Mouse (Mus musculus): ENCODE data around the gene Eid3. TPM values are rescaled to one million over a fixed set of nuclear protein-coding genes. Genes with fewer than 3 reads are reported as not detected.

Gene Eid3
- total and polyA plus RNA-seq, 2 experiments, result 0.50 to 2.3 TPM

DNA sequence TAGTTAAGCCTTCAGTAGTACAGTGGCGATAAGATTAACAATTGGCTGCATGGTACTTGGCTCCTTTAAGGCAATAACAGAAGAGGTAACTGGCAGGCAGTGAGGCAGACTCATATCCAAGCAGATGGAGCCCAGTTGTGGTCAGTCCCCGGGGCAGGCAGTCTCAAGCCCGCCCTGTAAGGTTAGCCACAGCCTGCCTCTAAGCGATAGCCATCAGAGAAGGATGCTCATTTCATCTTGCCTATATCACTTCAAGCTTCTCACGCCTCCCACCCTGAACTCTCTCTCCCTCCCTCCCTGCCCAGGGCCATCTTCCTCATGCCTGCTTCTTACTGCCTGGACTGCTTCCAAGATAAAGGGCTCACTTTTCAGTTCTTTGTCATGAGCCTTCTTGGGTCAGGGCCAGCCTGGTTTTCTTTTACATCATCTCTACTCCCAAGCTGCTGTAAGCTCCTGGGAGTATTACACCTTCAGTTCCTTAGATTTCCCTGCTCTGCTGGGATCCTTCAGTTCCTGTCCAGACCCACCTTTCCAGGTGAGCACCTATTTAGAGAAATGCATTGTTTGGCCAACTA, 3.2 kb upstream of the Eid3 start:
- H3K4me3 ChIP-seq (ENCODE audit: insufficient read depth, low read depth, low read length), result no peak overlapping the region
- H3K4me1 ChIP-seq (ENCODE audit: control insufficient read depth, insufficient read depth, low read length), result peaks cover 14% of the 10 kb centered on the region
- H3K27me3 ChIP-seq (ENCODE audit: control insufficient read depth, insufficient read depth, low read length), result no peaks in the 10 kb centered on the region
- H3K36me3 ChIP-seq (ENCODE audit: control insufficient read depth, insufficient read depth, low read length), result peaks cover 26% of the 10 kb centered on the region
- peaks cover 27% of the 10 kb centered on the region for H3K79me2 ChIP-seq (ENCODE audit: control insufficient read depth, insufficient read depth, low read length)
- no peak for DNase-seq (ENCODE audit: extremely low read depth, low read depth, low spot score)
- TF ChIP-seq CTCF (IDR thresholded peaks at IDR 0.05; ENCODE audit: low read depth, low read length) (no peak), POLR2A (IDR thresholded peaks at IDR 0.05; ENCODE audit: extremely low read depth, insufficient read depth, low read length) (no peak)
- no peak overlapping the region for H3K27ac ChIP-seq (replicated peaks; ENCODE audit: insufficient read depth, low read depth, low read length)
- WGBS, result 89% methylated on average over 5 of the region's 5 CpGs
- no peak overlapping the region for H3K9ac ChIP-seq (ENCODE audit: low read depth, low read length)

DNA sequence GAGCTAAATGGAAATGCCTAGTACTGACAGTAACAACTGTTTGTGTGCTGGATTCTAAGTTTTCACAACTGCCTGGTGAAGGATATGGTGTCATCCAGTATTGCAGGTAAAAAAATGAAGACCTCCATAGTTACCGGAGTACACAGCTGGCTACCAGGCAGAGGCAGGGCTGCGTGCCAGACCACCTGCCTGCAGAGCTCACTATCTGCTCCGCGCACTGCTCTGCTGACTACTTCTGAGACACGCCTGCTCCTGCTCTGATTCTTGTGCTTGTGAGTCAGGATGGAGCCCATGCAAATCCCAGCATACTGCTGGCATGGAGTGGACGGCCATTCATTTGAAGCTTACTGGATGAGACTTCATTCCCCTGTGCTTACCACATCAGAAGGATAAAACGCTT, 2.6 kb upstream of the Eid3 start:
- Histone ChIP-seq H3K4me1 (ENCODE audit: control insufficient read depth, insufficient read depth, low read length) (peaks cover 13% of the 10 kb centered on the region; the same call in 1 of the 2 replicates), H3K27ac (replicated peaks; ENCODE audit: insufficient read depth, low read depth, low read length) (no peak overlapping the region), H3K27me3 (ENCODE audit: control insufficient read depth, insufficient read depth, low read length) (no peaks in the 10 kb centered on the region), H3K4me3 (ENCODE audit: insufficient read depth, low read depth, low read length) (no peak overlapping the region), H3K36me3 (ENCODE audit: control insufficient read depth, insufficient read depth, low read length) (peaks cover 26% of the 10 kb centered on the region), H3K9ac (ENCODE audit: low read depth, low read length) (no peak overlapping the region), H3K79me2 (ENCODE audit: control insufficient read depth, insufficient read depth, low read length) (peaks cover 27% of the 10 kb centered on the region)
- DNase-seq (ENCODE audit: extremely low read depth, low read depth, low spot score), result no peak
- TF ChIP-seq POLR2A (IDR thresholded peaks at IDR 0.05; ENCODE audit: extremely low read depth, insufficient read depth, low read length) (no peak), CTCF (IDR thresholded peaks at IDR 0.05; ENCODE audit: low read depth, low read length) (no peak)
- 92% methylated on average over 7 of the region's 7 CpGs for WGBS

DNA sequence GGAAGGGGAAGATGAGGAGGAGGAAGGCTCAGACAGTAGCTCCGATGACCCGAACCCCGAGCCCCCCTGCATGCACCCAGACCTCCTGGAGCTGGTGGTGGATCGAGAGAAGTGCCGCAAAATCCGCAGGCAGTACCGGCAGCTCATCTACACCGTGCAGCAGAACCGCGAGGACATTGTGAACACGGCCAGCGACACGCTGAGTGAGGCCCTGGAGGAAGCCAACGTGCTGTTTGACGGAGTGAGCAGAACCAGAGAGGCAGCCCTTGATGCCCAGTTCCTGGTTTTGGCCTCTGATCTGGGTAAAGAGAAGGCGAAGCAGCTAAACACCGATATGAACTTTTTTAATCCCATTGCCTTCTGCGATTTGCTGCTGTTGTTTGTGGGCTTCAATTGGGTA, 406 bp downstream of the Eid3 start:
- Histone ChIP-seq H3K79me2 (ENCODE audit: control insufficient read depth, insufficient read depth, low read length) (peaks cover 41% of the 10 kb centered on the region), H3K36me3 (ENCODE audit: control insufficient read depth, insufficient read depth, low read length) (peaks cover 31% of the 10 kb centered on the region), H3K27me3 (ENCODE audit: control insufficient read depth, insufficient read depth, low read length) (no peaks in the 10 kb centered on the region), H3K4me1 (ENCODE audit: control insufficient read depth, insufficient read depth, low read length) (peaks cover 11% of the 10 kb centered on the region), H3K27ac (replicated peaks; ENCODE audit: insufficient read depth, low read depth, low read length) (no peak overlapping the region), H3K4me3 (ENCODE audit: insufficient read depth, low read depth, low read length) (no peak overlapping the region), H3K9ac (ENCODE audit: low read depth, low read length) (no peak overlapping the region)
- DNase-seq (ENCODE audit: extremely low read depth, low read depth, low spot score), result no peak
- WGBS, result 88% methylated on average over 18 of the region's 18 CpGs
- TF ChIP-seq POLR2A (IDR thresholded peaks at IDR 0.05; ENCODE audit: extremely low read depth, insufficient read depth, low read length), result no peak
- TF ChIP-seq CTCF (IDR thresholded peaks at IDR 0.05; ENCODE audit: low read depth, low read length), result no peak

DNA sequence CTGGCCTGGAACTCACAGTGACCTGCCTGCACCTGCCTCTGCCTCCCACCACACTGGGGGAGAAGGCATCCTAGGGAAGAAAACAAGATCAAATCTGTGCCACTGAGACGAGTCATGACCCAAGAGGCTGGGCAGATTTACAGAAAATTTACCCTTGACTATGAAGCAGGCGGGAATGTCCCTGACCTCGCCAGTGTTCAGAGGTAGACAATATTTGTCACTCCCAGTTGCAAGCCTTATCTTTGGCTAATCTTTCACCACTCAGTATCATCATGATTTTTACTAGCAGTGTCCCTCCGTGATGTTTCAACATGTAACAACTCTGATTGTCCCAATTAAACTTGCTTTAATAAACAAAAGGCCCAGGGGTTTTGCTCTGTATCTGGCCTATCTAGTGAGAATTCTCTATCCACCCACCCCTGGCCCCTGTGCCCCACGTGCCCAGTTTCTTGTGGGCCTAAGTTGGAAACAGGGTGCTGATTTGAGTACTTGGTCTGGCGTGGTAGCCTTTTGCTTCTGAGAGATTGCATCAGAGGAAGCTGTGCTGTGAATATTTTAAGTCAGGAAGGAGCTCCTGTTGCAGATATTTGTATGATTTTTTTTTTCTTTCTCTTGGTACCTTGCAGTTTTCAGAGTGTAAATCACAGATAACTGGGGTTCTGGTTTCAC, 2.1 kb downstream of the Eid3 start:
- H3K4me3 ChIP-seq (ENCODE audit: insufficient read depth, low read depth, low read length), result no peak overlapping the region
- H3K79me2 ChIP-seq (ENCODE audit: control insufficient read depth, insufficient read depth, low read length), result peaks cover 36% of the 10 kb centered on the region; the same call in 1 of the 2 replicates
- peaks cover 7% of the 10 kb centered on the region for H3K4me1 ChIP-seq (ENCODE audit: control insufficient read depth, insufficient read depth, low read length)
- H3K27me3 ChIP-seq (ENCODE audit: control insufficient read depth, insufficient read depth, low read length), result no peaks in the 10 kb centered on the region
- TF ChIP-seq CTCF (IDR thresholded peaks at IDR 0.05; ENCODE audit: low read depth, low read length) (no peak), POLR2A (IDR thresholded peaks at IDR 0.05; ENCODE audit: extremely low read depth, insufficient read depth, low read length) (no peak)
- H3K9ac ChIP-seq (ENCODE audit: low read depth, low read length), result no peak overlapping the region
- 12% methylated on average over 6 of the region's 6 CpGs for WGBS
- peaks cover 21% of the 10 kb centered on the region for H3K36me3 ChIP-seq (ENCODE audit: control insufficient read depth, insufficient read depth, low read length)
- peak overlapping the region; percentile 45 for H3K27ac ChIP-seq (replicated peaks; ENCODE audit: insufficient read depth, low read depth, low read length)
- peak; percentile 80 for DNase-seq (ENCODE audit: extremely low read depth, low read depth, low spot score)

DNA sequence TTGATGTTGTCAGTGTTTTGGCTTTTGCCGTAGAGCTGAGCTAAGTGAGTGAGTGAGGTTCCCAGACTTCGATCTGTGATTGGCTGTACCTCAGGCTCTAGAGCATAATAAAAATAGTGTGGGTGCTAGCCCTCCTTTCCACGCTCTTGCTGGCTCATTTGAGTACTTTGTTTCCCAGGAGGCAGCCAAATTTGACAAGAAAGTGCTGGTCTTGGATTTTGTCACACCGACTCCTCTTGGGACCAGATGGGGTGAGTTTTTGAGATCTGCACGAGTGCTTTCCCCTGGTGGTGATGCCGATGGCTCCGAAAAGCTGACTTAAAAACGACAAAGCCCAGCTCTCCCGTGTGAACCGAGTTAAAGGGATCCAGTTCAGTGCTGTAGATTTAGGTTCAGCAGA, 9.0 kb downstream of the Eid3 start:
- no peak overlapping the region for H3K27ac ChIP-seq (replicated peaks; ENCODE audit: insufficient read depth, low read depth, low read length)
- H3K36me3 ChIP-seq (ENCODE audit: control insufficient read depth, insufficient read depth, low read length), result peaks cover 50% of the 10 kb centered on the region
- TF ChIP-seq POLR2A (IDR thresholded peaks at IDR 0.05; ENCODE audit: extremely low read depth, insufficient read depth, low read length) (no peak), CTCF (IDR thresholded peaks at IDR 0.05; ENCODE audit: low read depth, low read length) (no peak)
- DNase-seq (ENCODE audit: extremely low read depth, low read depth, low spot score), result no peak
- no peak overlapping the region for H3K4me3 ChIP-seq (ENCODE audit: insufficient read depth, low read depth, low read length)
- peaks cover 12% of the 10 kb centered on the region; the same call in 1 of the 2 replicates for H3K79me2 ChIP-seq (ENCODE audit: control insufficient read depth, insufficient read depth, low read length)
- peaks cover 9% of the 10 kb centered on the region for H3K4me1 ChIP-seq (ENCODE audit: control insufficient read depth, insufficient read depth, low read length)
- WGBS, result 91% methylated on average over 10 of the region's 10 CpGs
- no peaks in the 10 kb centered on the region for H3K27me3 ChIP-seq (ENCODE audit: control insufficient read depth, insufficient read depth, low read length)
- no peak overlapping the region for H3K9ac ChIP-seq (ENCODE audit: low read depth, low read length)
